Mouse (Mus musculus) G1E (cell line): ENCODE results near the gene Clcn7. TPM values are rescaled to one million over a fixed set of nuclear protein-coding genes. Genes with fewer than 3 reads are reported as not detected.

Experiments used
- ATAC-seq: 2 replicates; pipeline ENCODE4 v1.8.0; 2016; ENCODE audit warnings: mild to moderate bottlenecking; ENCODE audit not compliant: insufficient number of reproducible peaks, poor library complexity, low FRiP score, severe bottlenecking; ENCODE audit errors: extremely low read depth
- DNase-seq: peaks from one replicate; pipeline ENCODE4 v3.0.0; 2012; ENCODE audit warnings: low spot score
- H3K27me3 ChIP-seq: 2 replicates; pipeline ENCODE4 v1.6.1; 2012; ENCODE audit warnings: mild to moderate bottlenecking, low read length, inconsistent platforms; ENCODE audit not compliant: insufficient read depth
- H3K36me3 ChIP-seq: replicated peaks from 2 replicates; pipeline ENCODE3; 2012; ENCODE audit warnings: mild to moderate bottlenecking, inconsistent platforms
- H3K4me1 ChIP-seq: 2 replicates; pipeline ENCODE4 v1.6.1; 2012; ENCODE audit warnings: low read depth, low read length, inconsistent platforms, mixed read lengths; ENCODE audit not compliant: insufficient read depth
- H3K4me3 ChIP-seq: 2 replicates; pipeline ENCODE4 v1.5.1; 2012; ENCODE audit warnings: low read depth, mild to moderate bottlenecking, inconsistent platforms, low read length, moderate library complexity, mixed read lengths
- H3K9me3 ChIP-seq: replicated peaks from 2 replicates; pipeline ENCODE4 v1.6.1; 2012; ENCODE audit warnings: inconsistent platforms
- CTCF ChIP-seq: IDR thresholded peaks from 2 replicates; pipeline ENCODE4 v1.5.1; 2012; ENCODE audit warnings: low read depth, low read length, inconsistent platforms, mixed read lengths
- GATA1 ChIP-seq: IDR thresholded peaks from 2 replicates; pipeline ENCODE4 v1.6.1; 2012; ENCODE audit warnings: borderline replicate concordance, low read length, inconsistent platforms, mixed read lengths
- GATA2 ChIP-seq: IDR thresholded peaks from 2 replicates; pipeline ENCODE4 v1.6.1; 2012; ENCODE audit warnings: low read depth, low read length, inconsistent platforms, borderline replicate concordance
- POLR2AphosphoS5 ChIP-seq: IDR thresholded peaks from 2 replicates; pipeline ENCODE4 v1.6.1; 2012; ENCODE audit warnings: low read depth, low read length, inconsistent platforms; ENCODE audit not compliant: insufficient replicate concordance
- TAL1 ChIP-seq: conservative IDR thresholded peaks from 2 replicates; pipeline ENCODE4 v1.6.1; 2012; ENCODE audit warnings: low read depth, low read length, inconsistent platforms, mixed read lengths
- polyA plus RNA-seq: library from polyadenylated mRNA; stranded (reverse); fragments of >175 nt; gene quantifications from 2 replicates; pipeline ENCODE4 v1.2.3, GENCODE M21; 2012
- total RNA-seq, 2 experiments: library from RNA; stranded (forward) in 1 of 2; stranded (reverse) in 1 of 2; fragments of 200-1000 nt in 1 of 2; fragments of >200 nt in 1 of 2; fragmentation: Nextera tagmentation in 1 of 2; gene quantifications; 2 replicates each; pipeline ENCODE4 v1.2.3; 2014 to 2017

Gene Clcn7
- total and polyA plus RNA-seq, 3 experiments, result 12.7 to 16.1 (median 15.7) TPM

GRCm38 (mm10) chr17:25210006-25210405 lies 76.8 kb downstream of the Clcn7 start:
- DNase-seq, result no peak
- H3K27me3 ChIP-seq, result no peaks in the 10 kb centered on the region
- H3K36me3 ChIP-seq, result peaks cover 98% of the 10 kb centered on the region
- H3K9me3 ChIP-seq, result no peaks in the 10 kb centered on the region
- no peak for ATAC-seq
- no peak for TF ChIP-seq GATA2
- TF ChIP-seq GATA1, result no peak
- TF ChIP-seq TAL1, result no peak
- TF ChIP-seq POLR2AphosphoS5, result no peak
- TF ChIP-seq CTCF, result no peak
- H3K4me3 ChIP-seq, result no peak overlapping the region
- H3K4me1 ChIP-seq, result peaks cover under 1% of the 10 kb centered on the region; the same call in 1 of the 2 replicates

DNA sequence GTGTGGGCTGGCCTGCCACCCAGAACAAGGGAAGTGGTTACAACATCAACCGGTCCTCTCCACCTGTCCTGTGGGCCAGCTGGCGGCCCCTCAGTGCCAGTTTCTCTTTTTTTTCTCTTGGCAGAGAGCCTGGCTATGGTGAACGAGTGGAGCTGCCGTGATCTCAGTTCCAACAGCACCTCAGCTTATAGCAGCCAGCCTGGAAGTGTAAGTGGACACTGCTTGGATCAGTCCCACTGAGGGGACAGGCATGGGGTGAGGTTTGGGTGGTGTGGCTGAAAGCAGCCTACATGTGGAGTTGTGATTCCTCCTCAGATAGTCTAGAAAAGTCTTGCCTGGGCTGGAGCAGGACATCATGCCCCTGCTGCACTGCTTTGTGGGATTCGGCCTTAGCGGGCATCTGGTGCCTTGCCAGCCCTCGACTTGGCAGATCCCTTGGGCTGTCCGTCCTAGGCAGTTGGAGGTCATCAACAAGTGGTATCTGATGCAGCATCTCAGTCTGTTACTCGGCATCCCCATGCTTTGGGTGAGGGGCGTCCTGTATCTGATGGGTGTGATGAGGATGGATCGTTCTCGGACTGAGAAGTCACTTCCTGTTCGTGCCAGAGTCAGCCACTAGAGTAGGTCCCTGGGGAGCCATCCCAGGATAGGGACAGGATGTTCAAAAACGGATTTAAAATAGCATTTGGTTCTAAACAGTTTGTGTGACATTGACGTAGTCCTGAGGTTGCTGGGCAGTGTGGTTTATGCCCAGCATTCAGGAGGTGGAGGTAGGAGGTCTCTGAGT lies 77.7 kb downstream of the Clcn7 start:
- H3K36me3 ChIP-seq, result peaks cover 98% of the 10 kb centered on the region
- peaks cover 7% of the 10 kb centered on the region; the same call in 1 of the 2 replicates for H3K4me1 ChIP-seq
- DNase-seq, result no peak
- TF ChIP-seq TAL1, result no peak
- no peak for TF ChIP-seq POLR2AphosphoS5
- TF ChIP-seq CTCF, result no peak
- TF ChIP-seq GATA2, result no peak
- TF ChIP-seq GATA1, result no peak
- H3K27me3 ChIP-seq, result no peaks in the 10 kb centered on the region
- ATAC-seq, result no peak
- H3K9me3 ChIP-seq, result no peaks in the 10 kb centered on the region
- H3K4me3 ChIP-seq, result no peak overlapping the region

- no peak for DNase-seq
- Histone ChIP-seq H3K36me3 (peaks cover 96% of the 10 kb centered on the region), H3K27me3 (no peaks in the 10 kb centered on the region), H3K9me3 (no peaks in the 10 kb centered on the region), H3K4me3 (no peak overlapping the region), H3K4me1 (peaks cover 8% of the 10 kb centered on the region)
- TF ChIP-seq GATA2, result no peak
- no peak for TF ChIP-seq POLR2AphosphoS5
- TF ChIP-seq CTCF, result no peak
- no peak for TF ChIP-seq TAL1
- no peak for TF ChIP-seq GATA1
- no peak for ATAC-seq
These were observed 78.5 kb downstream of the Clcn7 start for GRCm38 (mm10) chr17:25211705-25212104.

Other genes starting within 250 kb of the Clcn7 start
Only the 20 nearest of the 26 such genes appear.
- gene Mapk8ip3, start 196.4 kb upstream of the Clcn7 start, total RNA-seq (2014; fragmentation: Nextera tagmentation), result 61.3 and 122 TPM in 2 replicates
- gene Mapk8ip3, start 196.4 kb upstream of the Clcn7 start, total RNA-seq (2017), result 35.4 and 39.7 TPM in 2 replicates
- gene Mapk8ip3, start 196.4 kb upstream of the Clcn7 start, polyA plus RNA-seq, result 24.7 and 32.4 TPM in 2 replicates
- gene Jpt2, start 172.7 kb upstream of the Clcn7 start, total RNA-seq (2014; fragmentation: Nextera tagmentation), result 79.9 and 83.5 TPM in 2 replicates
- gene Jpt2, start 172.7 kb upstream of the Clcn7 start, total RNA-seq (2017), result 71.2 and 72.3 TPM in 2 replicates
- gene Jpt2, start 172.7 kb upstream of the Clcn7 start, polyA plus RNA-seq, result 25.9 and 28.8 TPM in 2 replicates
- 37.7 and 39.5 TPM in 2 replicates for gene Cramp1l, start 117.6 kb upstream of the Clcn7 start, total RNA-seq (2014; fragmentation: Nextera tagmentation)
- gene Cramp1l, start 117.6 kb upstream of the Clcn7 start, total RNA-seq (2017), result 8.6 and 8.9 TPM in 2 replicates
- 14.0 and 14.9 TPM in 2 replicates for gene Cramp1l, start 117.6 kb upstream of the Clcn7 start, polyA plus RNA-seq
- 17.7 and 37.9 TPM in 2 replicates for gene Ift140, start 117.3 kb upstream of the Clcn7 start, total RNA-seq (2014; fragmentation: Nextera tagmentation)
- gene Ift140, start 117.3 kb upstream of the Clcn7 start, total RNA-seq (2017), result 13.5 and 17.9 TPM in 2 replicates
- 9.6 and 9.9 TPM in 2 replicates for gene Ift140, start 117.3 kb upstream of the Clcn7 start, polyA plus RNA-seq
- not detected in 2 replicates for gene Tmem204, start 49.8 kb upstream of the Clcn7 start, total RNA-seq (2014; fragmentation: Nextera tagmentation)
- 0.11 and 0.17 TPM in 2 replicates for gene Tmem204, start 49.8 kb upstream of the Clcn7 start, total RNA-seq (2017)
- not detected in 2 replicates for gene Tmem204, start 49.8 kb upstream of the Clcn7 start, polyA plus RNA-seq
- 6.0 and 25.6 TPM in 2 replicates for gene Telo2, start 17.4 kb upstream of the Clcn7 start, total RNA-seq (2014; fragmentation: Nextera tagmentation)
- gene Telo2, start 17.4 kb upstream of the Clcn7 start, total RNA-seq (2017), result 22.3 and 28.2 TPM in 2 replicates
- gene Telo2, start 17.4 kb upstream of the Clcn7 start, polyA plus RNA-seq, result 34.9 and 44.0 TPM in 2 replicates
- gene Ptx4, start 12.6 kb upstream of the Clcn7 start, total RNA-seq (2014; fragmentation: Nextera tagmentation), result not detected in 2 replicates
- 0.33 TPM in 1 of 2 replicates, not detected in the other for gene Ptx4, start 12.6 kb upstream of the Clcn7 start, total RNA-seq (2017)
- not detected in 2 replicates for gene Ptx4, start 12.6 kb upstream of the Clcn7 start, polyA plus RNA-seq
- not detected in 2 replicates for gene Ccdc154, start 29.1 kb downstream of the Clcn7 start, total RNA-seq (2014; fragmentation: Nextera tagmentation)
- gene Ccdc154, start 29.1 kb downstream of the Clcn7 start, total RNA-seq (2017), result 0.05 and 0.12 TPM in 2 replicates
- gene Ccdc154, start 29.1 kb downstream of the Clcn7 start, polyA plus RNA-seq, result not detected in 2 replicates
- not detected in 2 replicates for gene Gm38655, start 42.1 kb downstream of the Clcn7 start, total RNA-seq (2014; fragmentation: Nextera tagmentation)
- 0.52 TPM in 1 of 2 replicates, not detected in the other for gene Gm38655, start 42.1 kb downstream of the Clcn7 start, total RNA-seq (2017)
- 0.05 TPM in 1 of 2 replicates, not detected in the other for gene Gm38655, start 42.1 kb downstream of the Clcn7 start, polyA plus RNA-seq
- gene BC003965, start 51.2 kb downstream of the Clcn7 start, total RNA-seq (2014; fragmentation: Nextera tagmentation), result 10.5 and 15.7 TPM in 2 replicates
- 12.1 and 13.9 TPM in 2 replicates for gene BC003965, start 51.2 kb downstream of the Clcn7 start, total RNA-seq (2017)
- gene BC003965, start 51.2 kb downstream of the Clcn7 start, polyA plus RNA-seq, result 36.9 and 44.1 TPM in 2 replicates
- gene Unkl, start 55.0 kb downstream of the Clcn7 start, total RNA-seq (2014; fragmentation: Nextera tagmentation), result 14.1 and 15.0 TPM in 2 replicates
- gene Unkl, start 55.0 kb downstream of the Clcn7 start, total RNA-seq (2017), result 8.5 and 10.1 TPM in 2 replicates
- gene Unkl, start 55.0 kb downstream of the Clcn7 start, polyA plus RNA-seq, result 59.4 and 65.9 TPM in 2 replicates
- 9.7 and 10.0 TPM in 2 replicates for gene Gnptg, start 106.7 kb downstream of the Clcn7 start, total RNA-seq (2014; fragmentation: Nextera tagmentation)
- gene Gnptg, start 106.7 kb downstream of the Clcn7 start, total RNA-seq (2017), result 22.2 and 31.1 TPM in 2 replicates
- 5.4 and 11.6 TPM in 2 replicates for gene Gnptg, start 106.7 kb downstream of the Clcn7 start, polyA plus RNA-seq
- 15.2 and 17.6 TPM in 2 replicates for gene Tsr3, start 106.8 kb downstream of the Clcn7 start, total RNA-seq (2014; fragmentation: Nextera tagmentation)
- 34.4 and 41.0 TPM in 2 replicates for gene Tsr3, start 106.8 kb downstream of the Clcn7 start, total RNA-seq (2017)
- gene Tsr3, start 106.8 kb downstream of the Clcn7 start, polyA plus RNA-seq, result 22.4 and 24.2 TPM in 2 replicates
- gene Baiap3, start 123.0 kb downstream of the Clcn7 start, total RNA-seq (2014; fragmentation: Nextera tagmentation), result not detected in 2 replicates
- 0.17 and 0.33 TPM in 2 replicates for gene Baiap3, start 123.0 kb downstream of the Clcn7 start, total RNA-seq (2017)
- 0.06 TPM in 1 of 2 replicates, not detected in the other for gene Baiap3, start 123.0 kb downstream of the Clcn7 start, polyA plus RNA-seq
- 516 and 535 TPM in 2 replicates for gene Ube2i, start 141.2 kb downstream of the Clcn7 start, total RNA-seq (2014; fragmentation: Nextera tagmentation)
- 421 and 442 TPM in 2 replicates for gene Ube2i, start 141.2 kb downstream of the Clcn7 start, total RNA-seq (2017)
- 422 and 440 TPM in 2 replicates for gene Ube2i, start 141.2 kb downstream of the Clcn7 start, polyA plus RNA-seq
- not detected in 2 replicates for gene Prss34, start 165.0 kb downstream of the Clcn7 start, total RNA-seq (2014; fragmentation: Nextera tagmentation)
- gene Prss34, start 165.0 kb downstream of the Clcn7 start, total RNA-seq (2017), result not detected in 2 replicates
- 0.06 TPM in 1 of 2 replicates, not detected in the other for gene Prss34, start 165.0 kb downstream of the Clcn7 start, polyA plus RNA-seq
- gene Prss28, start 175.3 kb downstream of the Clcn7 start, total RNA-seq (2014; fragmentation: Nextera tagmentation), result not detected in 2 replicates
- gene Prss28, start 175.3 kb downstream of the Clcn7 start, total RNA-seq (2017), result 0.11 TPM in 1 of 2 replicates, not detected in the other
- not detected in 2 replicates for gene Prss28, start 175.3 kb downstream of the Clcn7 start, polyA plus RNA-seq
- not detected in 2 replicates for gene Prss29, start 185.3 kb downstream of the Clcn7 start, total RNA-seq (2014; fragmentation: Nextera tagmentation)
- not detected in 2 replicates for gene Prss29, start 185.3 kb downstream of the Clcn7 start, total RNA-seq (2017)
- gene Prss29, start 185.3 kb downstream of the Clcn7 start, polyA plus RNA-seq, result not detected in 2 replicates
- 0.75 TPM in 1 of 2 replicates, not detected in the other for gene Tpsab1, start 212.2 kb downstream of the Clcn7 start, total RNA-seq (2014; fragmentation: Nextera tagmentation)
- gene Tpsab1, start 212.2 kb downstream of the Clcn7 start, total RNA-seq (2017), result 14.2 and 14.5 TPM in 2 replicates
- 0.12 and 0.14 TPM in 2 replicates for gene Tpsab1, start 212.2 kb downstream of the Clcn7 start, polyA plus RNA-seq
- 0.58 TPM in 1 of 2 replicates, not detected in the other for gene Tpsb2, start 232.9 kb downstream of the Clcn7 start, total RNA-seq (2014; fragmentation: Nextera tagmentation)
- 12.9 and 15.4 TPM in 2 replicates for gene Tpsb2, start 232.9 kb downstream of the Clcn7 start, total RNA-seq (2017)
- not detected in 2 replicates for gene Tpsb2, start 232.9 kb downstream of the Clcn7 start, polyA plus RNA-seq